Mouse (Mus musculus) MEL (cell line): ENCODE data around the gene Ggact. TPM values are rescaled to one million over a fixed set of nuclear protein-coding genes. Genes with fewer than 3 reads are reported as not detected.

Experiments used
- DNase-seq: peaks from one replicate; pipeline ENCODE4 v3.0.0; 2011; ENCODE audit warnings: low read depth, low spot score
- H3K27ac ChIP-seq: 2 replicates; pipeline ENCODE4 v1.5.1; 2012; ENCODE audit warnings: low read depth, mild to moderate bottlenecking, control low read depth, low read length, moderate library complexity; ENCODE audit not compliant: control insufficient read depth
- H3K27me3 ChIP-seq, 2 experiments: fragments of 150-350 bp in 1 of 2; sonication (generic) in 1 of 2; 2 replicates each; pipeline ENCODE4 v1.6.1; 2012; ENCODE audit warnings: low read length in 2 of 2, mild to moderate bottlenecking in 2 of 2, improper control_type of control experiment in 1 of 2, moderate library complexity in 1 of 2; ENCODE audit not compliant: insufficient read depth in 2 of 2, control insufficient read depth in 1 of 2
- H3K36me3 ChIP-seq, 2 experiments: 2 replicates each; pipeline ENCODE4 v1.6.1; 2012 to 2014; ENCODE audit warnings: low read length in 2 of 2, improper control_type of control experiment in 1 of 2, inconsistent platforms in 1 of 2, mild to moderate bottlenecking in 1 of 2; ENCODE audit not compliant: insufficient read depth in 2 of 2, control insufficient read depth in 1 of 2
- H3K4me1 ChIP-seq, 2 experiments: fragments of 150-350 bp in 1 of 2; sonication (generic) in 1 of 2; 2 replicates each; pipeline ENCODE4 v1.6.1; 2012; ENCODE audit warnings: low read length in 2 of 2, improper control_type of control experiment in 1 of 2, mild to moderate bottlenecking in 1 of 2; ENCODE audit not compliant: insufficient read depth in 2 of 2, control insufficient read depth in 1 of 2
- H3K4me3 ChIP-seq, 2 experiments: fragments of 150-350 bp in 1 of 2; sonication (generic) in 1 of 2; 2 replicates each; pipeline ENCODE4 v1.5.1; 2012; ENCODE audit warnings: low read depth in 2 of 2, low read length in 2 of 2, mild to moderate bottlenecking in 2 of 2, moderate library complexity in 2 of 2, control low read depth in 1 of 2, improper control_type of control experiment in 1 of 2; ENCODE audit not compliant: control insufficient read depth in 1 of 2, insufficient read depth in 1 of 2
- H3K79me2 ChIP-seq: 2 replicates; pipeline ENCODE4 v1.6.1; 2012; ENCODE audit warnings: mild to moderate bottlenecking, low read length, moderate library complexity; ENCODE audit not compliant: control insufficient read depth, poor library complexity, insufficient read depth
- H3K9ac ChIP-seq: 2 replicates; pipeline ENCODE4 v1.6.1; 2012; ENCODE audit warnings: low read depth, mild to moderate bottlenecking, control low read depth, low read length, moderate library complexity; ENCODE audit not compliant: control insufficient read depth, poor library complexity, severe bottlenecking
- H3K9me3 ChIP-seq: fragments of 150-350 bp; sonication (generic); replicated peaks from 2 replicates; pipeline ENCODE4 v1.6.1; 2012; ENCODE audit warnings: mild to moderate bottlenecking, low read length, improper control_type of control experiment, moderate library complexity; ENCODE audit not compliant: insufficient read depth
- CHD1 ChIP-seq: IDR thresholded peaks from 2 replicates; pipeline ENCODE4 v1.6.1; 2012; ENCODE audit warnings: low read depth, mild to moderate bottlenecking, inconsistent platforms, low read length, improper control_type of control experiment
- CTCF ChIP-seq, 3 experiments: IDR thresholded peaks in 2 of 3; conservative IDR thresholded peaks in 1 of 3; 2 replicates each; pipeline ENCODE4 v1.5.1; 2011 to 2012; ENCODE audit warnings: low read length in 3 of 3, low read depth in 2 of 3, mild to moderate bottlenecking in 2 of 3, improper control_type of control experiment in 1 of 3, inconsistent platforms in 1 of 3, mixed read lengths in 1 of 3, moderate library complexity in 1 of 3; ENCODE audit not compliant: control insufficient read depth in 1 of 3, insufficient read depth in 1 of 3, poor library complexity in 1 of 3, severe bottlenecking in 1 of 3
- ELF1 ChIP-seq: IDR thresholded peaks from 2 replicates; pipeline ENCODE4 v1.6.1; 2014; ENCODE audit warnings: low read depth, mild to moderate bottlenecking, inconsistent platforms, low read length, improper control_type of control experiment, moderate library complexity
- EP300 ChIP-seq, 2 experiments: IDR thresholded peaks; 2 replicates each; pipeline ENCODE4 v1.6.1; 2011; ENCODE audit warnings: improper control_type of control experiment in 2 of 2, low read length in 2 of 2, low read depth in 1 of 2, mild to moderate bottlenecking in 1 of 2
- ETS1 ChIP-seq: IDR thresholded peaks from 2 replicates; pipeline ENCODE4 v1.6.1; 2012; ENCODE audit warnings: low read depth, mild to moderate bottlenecking, inconsistent platforms, low read length, improper control_type of control experiment, moderate library complexity
- GATA1 ChIP-seq: IDR thresholded peaks from 2 replicates; pipeline ENCODE4 v1.6.1; 2011; ENCODE audit warnings: low read depth, low read length, improper control_type of control experiment
- HCFC1 ChIP-seq: IDR thresholded peaks from 2 replicates; pipeline ENCODE4 v1.6.1; 2012; ENCODE audit warnings: low read depth, mild to moderate bottlenecking, inconsistent platforms, low read length, improper control_type of control experiment, moderate library complexity
- JUND ChIP-seq: IDR thresholded peaks from 2 replicates; pipeline ENCODE4 v1.6.1; 2011; ENCODE audit warnings: low read depth, mild to moderate bottlenecking, improper control_type of control experiment, low read length
- KAT2A ChIP-seq: conservative IDR thresholded peaks from 2 replicates; pipeline ENCODE4 v1.6.1; 2012; ENCODE audit warnings: low read depth, low read length, improper control_type of control experiment, inconsistent platforms
- MAFK ChIP-seq: IDR thresholded peaks from 2 replicates; pipeline ENCODE4 v1.6.1; 2011; ENCODE audit warnings: low read depth, mild to moderate bottlenecking, low read length, improper control_type of control experiment, borderline replicate concordance
- MXI1 ChIP-seq: IDR thresholded peaks from 2 replicates; pipeline ENCODE4 v1.6.1; 2011; ENCODE audit warnings: mild to moderate bottlenecking, low read depth, low read length, improper control_type of control experiment
- MYC ChIP-seq: IDR thresholded peaks from 2 replicates; pipeline ENCODE4 v1.6.1; 2011; ENCODE audit warnings: low read depth, mild to moderate bottlenecking, low read length, improper control_type of control experiment, moderate library complexity
- NELFE ChIP-seq: IDR thresholded peaks from 2 replicates; pipeline ENCODE4 v1.6.1; 2011; ENCODE audit warnings: low read depth, low read length, improper control_type of control experiment
- POLR2A ChIP-seq, 2 experiments: IDR thresholded peaks; 2 replicates each; pipeline ENCODE4 v1.6.1; 2011 to 2012; ENCODE audit warnings: low read length in 2 of 2, mild to moderate bottlenecking in 2 of 2, control low read depth in 1 of 2, improper control_type of control experiment in 1 of 2, low read depth in 1 of 2, moderate library complexity in 1 of 2; ENCODE audit not compliant: control insufficient read depth in 1 of 2, insufficient read depth in 1 of 2, poor library complexity in 1 of 2
- POLR2AphosphoS5 ChIP-seq: IDR thresholded peaks from 2 replicates; pipeline ENCODE4 v1.6.1; 2012; ENCODE audit warnings: low read depth, borderline replicate concordance, mild to moderate bottlenecking, inconsistent platforms, low read length, moderate library complexity, mixed read lengths
- RAD21 ChIP-seq: IDR thresholded peaks from 2 replicates; pipeline ENCODE4 v1.6.1; 2011; ENCODE audit warnings: mild to moderate bottlenecking, low read depth, low read length, improper control_type of control experiment
- SMC3 ChIP-seq: IDR thresholded peaks from 2 replicates; pipeline ENCODE4 v1.6.1; 2011; ENCODE audit warnings: low read depth, low read length, improper control_type of control experiment
- USF1 ChIP-seq: IDR thresholded peaks from 2 replicates; pipeline ENCODE4 v1.6.1; 2014; ENCODE audit warnings: low read depth, mild to moderate bottlenecking, inconsistent platforms, low read length, improper control_type of control experiment, moderate library complexity
- ZC3H11A ChIP-seq: IDR thresholded peaks from 2 replicates; pipeline ENCODE4 v1.6.1; 2012; ENCODE audit warnings: low read depth, mild to moderate bottlenecking, inconsistent platforms, low read length, improper control_type of control experiment
- ZKSCAN1 ChIP-seq: IDR thresholded peaks from 2 replicates; pipeline ENCODE4 v1.6.1; 2012; ENCODE audit warnings: low read depth, mild to moderate bottlenecking, inconsistent platforms, low read length, improper control_type of control experiment, moderate library complexity
- ZNF384 ChIP-seq: IDR thresholded peaks from 2 replicates; pipeline ENCODE4 v1.6.1; 2012; ENCODE audit warnings: low read depth, mild to moderate bottlenecking, inconsistent platforms, low read length, improper control_type of control experiment
- polyA plus RNA-seq, 2 experiments: library from polyadenylated mRNA; stranded (reverse) in 1 of 2; unstranded in 1 of 2; fragments of >175 nt in 1 of 2; fragments of >200 nt in 1 of 2; gene quantifications; 2 replicates each; pipeline versions ENCODE4 v1.2.1 to v1.2.4; 2012; ENCODE audit warnings: low replicate concordance in 2 of 2, low read depth in 1 of 2; ENCODE audit not compliant: insufficient read length in 2 of 2, insufficient read depth in 1 of 2, missing spikeins in 1 of 2
- total RNA-seq: library from RNA; depleted of rRNA; stranded (reverse); fragments of 300-350 nt; gene quantifications from 2 replicates; pipeline ENCODE4 v1.2.3, GENCODE M21; 2012

Gene Ggact
- total and polyA plus RNA-seq, 3 experiments: 54.0 to 64.8 TPM; not detected in 1

DNA sequence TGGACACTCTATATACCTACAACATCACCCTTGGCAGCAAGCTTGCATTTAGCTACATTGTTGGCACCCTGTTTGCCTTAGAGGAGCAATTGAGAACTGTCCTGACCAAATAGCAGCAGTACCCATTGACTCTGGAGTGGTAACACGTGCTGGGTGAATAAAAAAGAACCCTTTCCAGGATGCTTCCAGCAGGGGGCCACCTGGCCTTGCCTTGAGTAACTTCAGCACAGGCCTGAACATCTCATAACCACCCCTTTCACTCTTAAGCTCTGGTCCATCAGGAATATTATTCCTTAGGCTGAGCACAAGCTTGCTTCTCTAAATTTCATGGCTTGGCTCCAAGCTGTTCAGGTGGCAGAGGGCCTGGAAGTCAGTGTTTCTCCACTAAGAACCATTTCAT lies 39.8 kb upstream of the Ggact start:
- no peak overlapping the region for H3K9ac ChIP-seq
- H3K9me3 ChIP-seq: no peaks in the 10 kb centered on the region
- H3K4me1 ChIP-seq: peaks cover 0 to 3% of the 10 kb centered on the region in 2 experiments; a peak in 1 of 4 replicates
- DNase-seq: peak; percentile 56
- no peaks in the 10 kb centered on the region for H3K36me3 ChIP-seq
- no peak overlapping the region for H3K4me3 ChIP-seq
- TF ChIP-seq MYC (no peak), MAFK (no peak), ZKSCAN1 (no peak), SMC3 (peak; percentile 76), ZC3H11A (peak; percentile 54), ETS1 (no peak), RAD21 (peak; percentile 74), POLR2AphosphoS5 (no peak), CTCF (IDR thresholded peaks at IDR 0.05 in 2 of 3, conservative IDR thresholded peaks at IDR 0.05 in 1 of 3; ENCODE audit: control insufficient read depth in 1 of 3, insufficient read depth in 1 of 3, low read depth in 2 of 3, low read length in 3 of 3, poor library complexity in 1 of 3, severe bottlenecking in 1 of 3) (peak; percentile 40 to 67 (median 65)), POLR2A (IDR thresholded peaks at IDR 0.05; ENCODE audit: control insufficient read depth in 1 of 2, insufficient read depth in 1 of 2, low read depth in 1 of 2, low read length in 2 of 2, poor library complexity in 1 of 2) (no peak)
- no peak overlapping the region for H3K27ac ChIP-seq
- H3K79me2 ChIP-seq: no peaks in the 10 kb centered on the region
- H3K27me3 ChIP-seq: no peaks in the 10 kb centered on the region

DNA sequence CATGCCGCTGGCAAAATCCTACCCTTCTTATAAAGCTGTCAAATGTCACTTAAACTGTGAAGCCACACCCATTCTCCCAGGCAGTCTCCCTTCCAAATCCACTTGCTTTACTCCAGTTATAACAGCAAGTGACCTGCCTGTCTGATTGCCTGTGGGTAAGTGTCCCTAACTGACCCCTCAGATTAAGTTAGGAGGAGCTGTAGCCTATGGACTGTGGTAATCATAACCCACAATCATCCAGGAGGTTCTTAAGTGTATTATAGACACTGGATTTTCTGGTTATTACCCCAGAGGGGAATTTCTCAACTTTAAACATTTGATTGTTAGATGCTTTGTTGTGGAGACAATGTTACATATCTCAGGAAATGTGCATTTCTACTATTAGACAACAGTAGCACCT lies 39.0 kb upstream of the Ggact start:
- Histone ChIP-seq H3K9me3 (no peaks in the 10 kb centered on the region), H3K9ac (no peak overlapping the region), H3K4me1 (peaks cover 0 to 3% of the 10 kb centered on the region in 2 experiments; a peak in 1 of 4 replicates), H3K27me3 (no peaks in the 10 kb centered on the region), H3K4me3 (no peak overlapping the region), H3K27ac (no peak overlapping the region), H3K36me3 (no peaks in the 10 kb centered on the region), H3K79me2 (no peaks in the 10 kb centered on the region)
- no peak for TF ChIP-seq ETS1
- TF ChIP-seq ZNF384: no peak
- no peak for TF ChIP-seq USF1
- no peak for TF ChIP-seq HCFC1
- TF ChIP-seq NELFE: no peak
- TF ChIP-seq ELF1: no peak
- no peak for TF ChIP-seq KAT2A
- no peak for TF ChIP-seq CHD1
- TF ChIP-seq MXI1: no peak
- TF ChIP-seq EP300 (IDR thresholded peaks at IDR 0.05; ENCODE audit: low read depth in 1 of 2, low read length in 2 of 2): no peak
- TF ChIP-seq GATA1: no peak
- TF ChIP-seq JUND: no peak
- TF ChIP-seq ZKSCAN1: no peak
- DNase-seq: no peak
